Mouse (Mus musculus): Measurements from ENCODE around the gene Zc3hav1l.

Gene Zc3hav1l

DNA sequence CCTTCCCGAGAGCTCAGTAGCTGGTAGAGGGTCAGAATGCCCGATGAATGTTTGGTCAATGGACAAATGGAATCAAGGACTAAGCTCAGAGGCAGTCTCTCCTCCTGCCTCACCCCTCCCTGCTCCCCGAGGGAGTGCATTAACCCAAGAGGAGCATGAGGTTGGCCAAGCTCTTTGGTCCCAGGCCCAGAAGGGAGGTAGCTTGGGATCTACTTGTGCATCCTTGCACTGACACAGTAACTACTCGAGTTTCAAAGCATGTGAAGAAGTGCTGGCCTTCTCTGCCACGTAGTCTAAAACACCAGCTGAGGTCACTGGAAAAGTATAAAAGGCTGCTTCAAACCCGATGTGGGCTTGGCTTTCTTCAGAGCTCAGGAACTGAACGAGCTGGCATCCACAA lies 34.6 kb downstream of the Zc3hav1l start:
- DNase-seq (ENCODE audit: low spot score in 2 of 2), result no peak

DNA sequence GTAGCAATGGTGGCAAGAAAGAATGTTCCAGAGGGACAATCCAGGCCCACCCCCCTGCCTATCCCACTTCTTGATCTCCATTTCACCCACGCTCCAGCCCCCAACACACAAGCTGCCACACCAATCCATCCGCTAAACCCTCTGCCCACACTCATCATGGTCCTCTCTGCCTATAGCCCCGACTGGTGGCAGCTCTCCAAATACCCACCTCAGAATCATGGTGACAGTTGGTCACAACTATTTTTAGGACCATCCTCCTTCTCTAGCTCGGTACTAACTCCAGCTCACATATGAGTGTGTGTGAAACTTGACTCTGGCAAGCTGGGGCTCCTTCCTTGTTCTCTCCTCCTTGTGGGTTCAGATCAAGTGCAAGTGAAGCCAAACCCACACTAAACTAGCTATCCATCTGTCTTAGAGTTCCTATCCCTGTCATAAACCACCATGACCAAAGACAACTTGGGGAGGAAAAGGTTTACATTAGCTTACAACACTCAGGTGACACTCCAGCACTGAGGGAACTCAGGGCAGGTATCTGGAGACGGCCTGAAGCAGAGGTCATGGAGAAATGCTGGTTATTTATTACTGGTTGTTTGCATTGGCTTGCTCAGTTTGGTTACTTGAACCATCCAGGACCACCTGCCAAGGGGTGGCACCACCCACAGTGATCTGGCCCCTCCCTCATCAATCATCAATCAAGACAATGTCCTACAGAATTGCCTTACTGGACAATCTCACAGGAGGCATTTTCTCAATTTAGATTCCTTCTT lies 35.5 kb downstream of the Zc3hav1l start:
- DNase-seq (ENCODE audit: low spot score in 2 of 2), result no peak

DNA sequence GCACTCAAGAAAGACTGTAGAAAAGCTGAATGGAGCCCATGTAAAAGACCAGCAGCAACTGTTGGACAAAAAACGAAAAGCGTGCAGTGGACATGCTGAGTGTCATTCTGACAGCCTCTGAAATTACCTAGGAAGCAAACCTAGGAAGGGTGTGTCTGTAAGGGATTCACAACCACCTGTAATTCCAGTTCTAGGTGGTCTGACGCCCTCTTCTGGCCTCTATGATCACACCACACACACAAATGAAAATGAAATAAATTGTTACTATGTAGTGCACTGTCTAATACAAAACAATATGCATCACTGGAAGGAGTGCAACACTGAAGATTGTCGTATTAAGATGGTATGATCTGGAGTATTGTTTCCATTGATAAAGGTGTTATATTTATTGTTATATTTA lies 37.2 kb downstream of the Zc3hav1l start:
- DNase-seq (ENCODE audit: low spot score in 2 of 2), result no peak

DNA sequence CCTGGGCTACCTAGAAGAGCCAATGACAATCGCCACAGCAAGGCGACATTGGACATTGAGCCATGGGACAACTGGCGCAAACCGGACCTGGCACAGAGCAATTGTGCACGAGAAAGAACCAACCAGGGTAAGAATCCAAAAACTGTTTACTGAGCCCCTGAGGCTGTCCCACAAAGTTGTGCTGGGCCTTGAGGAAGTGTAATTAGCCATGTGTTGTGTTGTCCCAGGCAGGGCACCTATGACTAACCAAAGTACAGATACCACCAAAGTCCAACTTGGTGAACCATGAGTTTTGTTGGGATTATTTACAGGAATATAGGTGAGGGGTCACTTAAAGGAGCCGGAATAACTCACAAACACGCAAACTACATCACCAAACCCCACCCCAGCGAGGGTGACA lies 41.6 kb downstream of the Zc3hav1l start:
- DNase-seq (ENCODE audit: low spot score in 2 of 2), result no peak

DNA sequence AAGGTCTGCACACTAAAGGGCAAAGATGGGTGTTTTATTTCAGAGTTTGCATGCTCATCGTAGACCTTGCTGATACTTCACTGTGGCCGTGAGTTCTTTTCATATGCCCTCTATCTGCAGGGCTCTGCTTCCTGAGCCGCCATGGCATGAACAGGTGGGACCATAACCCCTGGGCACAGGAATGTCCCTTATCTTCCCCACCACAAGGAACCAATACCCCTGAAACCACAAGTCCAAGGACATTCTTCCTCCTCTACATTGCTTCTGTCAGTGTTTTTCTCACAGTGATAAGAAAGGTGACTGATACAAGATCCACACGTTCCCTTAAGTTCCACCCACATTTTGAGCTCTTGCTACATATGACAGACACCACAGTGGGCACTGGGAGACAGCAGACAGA lies 42.3 kb downstream of the Zc3hav1l start:
- DNase-seq (ENCODE audit: low spot score in 2 of 2), result no peak

DNA sequence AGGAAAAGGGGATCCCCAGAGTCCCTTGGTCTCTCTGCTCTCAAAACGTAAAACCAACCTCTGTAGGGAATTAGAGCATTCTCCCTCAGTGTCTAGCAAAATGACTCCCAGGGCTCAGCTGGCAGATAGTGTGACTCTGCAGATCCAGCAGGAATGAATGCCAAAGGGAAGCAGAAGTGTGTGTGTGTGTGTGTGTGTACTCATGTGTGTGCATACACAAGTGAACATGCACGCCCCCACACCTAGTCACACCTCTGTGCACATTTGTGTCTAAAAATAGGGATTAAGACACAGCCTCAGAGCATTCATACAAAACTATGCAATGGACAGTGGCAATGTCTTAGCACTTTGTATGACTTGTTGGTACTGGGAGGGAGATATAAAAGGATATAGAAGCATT lies 43.3 kb downstream of the Zc3hav1l start:
- no peak for DNase-seq (ENCODE audit: low spot score in 2 of 2)

DNA sequence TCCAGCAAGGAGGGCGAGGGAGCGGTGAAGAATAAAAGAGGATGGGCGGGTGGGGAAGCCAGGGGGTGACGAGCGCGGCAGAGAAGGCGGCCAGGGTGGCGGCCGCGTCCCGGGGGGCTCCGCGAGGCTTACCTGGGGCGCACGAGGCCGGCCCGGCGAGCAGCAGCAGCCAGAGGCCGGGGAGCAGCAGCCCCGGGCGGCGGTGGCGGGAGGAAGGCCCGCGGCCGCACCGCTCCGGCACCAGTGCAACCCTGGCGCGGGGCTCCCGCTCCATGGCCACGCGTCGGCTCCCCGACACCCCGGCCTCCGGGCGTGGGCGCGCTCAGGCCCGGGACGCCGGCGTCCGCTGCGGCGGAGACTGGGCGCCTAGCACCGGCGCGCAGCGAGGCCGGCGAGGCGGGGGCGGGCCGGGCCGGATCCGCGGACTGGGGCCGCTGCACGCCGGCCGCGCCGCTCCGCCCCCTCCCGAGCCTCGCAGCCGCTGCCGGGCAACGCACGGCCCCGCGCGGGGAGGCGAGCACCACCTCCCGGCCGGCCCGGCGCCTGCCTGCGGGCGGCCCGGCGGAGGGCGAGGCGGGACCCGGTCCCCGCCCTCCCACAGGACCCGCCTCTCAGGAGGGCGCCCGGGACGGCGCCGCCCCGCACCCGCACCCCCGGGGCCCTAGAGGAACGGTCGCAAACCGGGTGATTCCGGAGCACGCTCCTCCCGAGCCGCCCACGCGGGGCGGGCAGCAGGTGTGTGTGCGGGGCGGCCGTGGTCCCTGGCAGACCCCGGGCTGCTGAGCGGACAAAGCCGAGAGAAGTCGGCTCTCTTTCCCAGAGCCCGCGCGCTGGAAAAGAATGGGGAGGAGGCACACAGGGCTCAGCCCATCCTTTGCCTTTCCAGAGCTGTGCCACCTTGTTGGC lies 45.1 kb downstream of the Zc3hav1l start, which contains the start of gene D630045J12Rik:
Gene D630045J12Rik, minus strand, starts transcription at position 274 of the 906 bp plus-strand sequence.
- DNase-seq (ENCODE audit: low spot score in 2 of 2), result peak; percentile 56 to 78

DNA sequence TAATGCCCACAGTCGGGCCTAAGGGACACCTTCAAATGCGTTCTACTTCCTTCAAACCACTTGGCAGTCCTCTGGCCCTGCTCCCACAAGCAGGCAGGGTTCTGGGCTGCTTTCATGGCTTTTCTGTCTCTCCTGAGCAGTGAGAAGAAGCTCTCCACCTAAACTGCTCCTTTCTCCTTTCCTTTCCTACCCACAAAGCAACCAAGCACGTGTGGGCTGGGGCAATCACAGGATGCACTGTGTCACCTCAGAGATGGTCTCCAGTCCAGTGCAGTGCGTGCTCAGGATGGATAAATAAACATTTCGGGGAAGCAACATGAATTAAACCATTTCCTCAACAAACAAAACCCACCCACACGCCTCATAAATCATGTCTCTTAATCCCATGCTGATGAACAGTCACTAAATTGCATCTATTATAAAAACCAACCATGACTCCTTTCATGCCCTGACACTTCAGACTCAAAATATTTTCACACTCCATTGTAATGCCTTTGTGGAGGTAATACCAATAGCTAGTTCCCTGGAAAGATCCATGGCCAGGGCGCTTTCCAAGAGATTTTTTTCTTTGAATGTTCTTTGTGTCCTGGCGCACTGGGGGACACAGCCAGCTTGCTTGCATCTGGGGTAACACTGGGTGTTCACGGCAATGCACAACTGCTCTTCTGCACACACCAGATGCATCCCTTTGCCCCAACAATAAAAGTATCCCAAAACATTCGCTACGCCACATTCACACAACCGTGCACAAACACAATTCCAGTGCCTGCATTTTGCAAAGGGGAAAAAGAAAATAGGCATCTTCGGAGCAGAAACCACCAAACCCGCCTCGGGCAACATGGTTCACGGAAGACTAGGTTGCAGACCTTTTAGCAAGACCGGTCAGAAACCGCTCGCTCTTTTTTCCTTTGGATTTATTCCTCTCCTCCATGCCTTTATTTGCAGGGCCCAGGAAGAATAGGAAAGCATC lies 46.0 kb downstream of the Zc3hav1l start:
- no peak for DNase-seq (ENCODE audit: low spot score in 2 of 2)

DNA sequence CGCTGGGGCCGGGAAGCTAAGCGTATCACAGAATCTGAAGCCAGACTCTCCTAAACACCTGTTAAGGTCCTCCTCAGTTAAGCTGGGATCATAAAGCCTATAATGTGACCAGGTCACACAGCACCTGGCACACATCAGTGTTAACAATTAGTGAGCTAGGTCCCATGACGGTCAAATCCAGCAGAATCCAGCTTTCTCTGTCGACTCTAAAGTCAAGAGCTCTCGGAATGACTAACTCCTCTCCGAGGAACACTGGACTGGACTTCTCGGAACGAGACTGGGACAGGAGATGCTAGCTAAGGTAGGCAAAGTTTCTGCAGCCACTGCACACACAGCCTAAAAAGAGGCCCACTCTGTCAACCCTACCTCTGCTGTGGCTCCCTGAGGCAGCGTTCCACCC lies 46.9 kb downstream of the Zc3hav1l start:
- no peak for DNase-seq (ENCODE audit: low spot score in 2 of 2)

DNA sequence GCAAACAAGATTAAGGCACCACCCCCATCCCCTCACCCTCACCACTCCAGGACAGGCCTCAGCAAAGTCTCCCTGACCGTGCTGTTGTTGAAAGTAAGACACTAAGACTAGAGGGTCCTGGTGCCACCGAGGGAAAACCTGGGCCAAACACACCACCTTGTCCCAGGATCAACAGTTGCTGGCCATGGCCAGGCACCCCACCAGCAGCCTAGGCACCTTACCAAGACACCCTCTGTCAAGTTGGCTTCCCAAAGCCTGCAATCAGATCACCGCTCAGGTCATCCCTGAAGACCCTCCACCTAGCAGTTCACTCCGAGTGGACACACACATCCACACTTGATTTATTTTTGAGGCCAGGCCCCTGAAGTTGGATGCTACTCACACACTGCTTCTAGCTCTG lies 47.6 kb downstream of the Zc3hav1l start:
- no peak for DNase-seq (ENCODE audit: low spot score in 2 of 2)

DNA sequence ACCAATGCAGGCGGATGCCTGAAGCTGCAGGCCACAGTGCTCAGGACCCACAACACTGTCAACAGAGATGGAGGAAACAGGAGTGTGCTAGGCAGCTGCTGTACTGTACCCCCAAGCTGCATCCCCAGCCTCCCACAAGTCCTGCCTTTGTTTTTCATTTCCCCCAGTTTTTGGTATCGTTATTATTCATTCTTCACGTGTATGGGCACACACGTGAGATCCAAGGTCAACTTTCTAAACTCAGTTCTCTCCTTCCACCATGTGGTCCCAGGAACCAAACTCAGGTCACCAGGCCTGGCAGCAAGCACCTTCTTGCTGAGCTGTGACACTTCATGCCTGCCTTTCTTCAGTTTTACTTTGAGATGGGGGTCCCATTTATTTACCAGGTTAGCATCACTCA lies 51.7 kb downstream of the Zc3hav1l start:
- DNase-seq (ENCODE audit: low spot score in 2 of 2), result no peak

DNA sequence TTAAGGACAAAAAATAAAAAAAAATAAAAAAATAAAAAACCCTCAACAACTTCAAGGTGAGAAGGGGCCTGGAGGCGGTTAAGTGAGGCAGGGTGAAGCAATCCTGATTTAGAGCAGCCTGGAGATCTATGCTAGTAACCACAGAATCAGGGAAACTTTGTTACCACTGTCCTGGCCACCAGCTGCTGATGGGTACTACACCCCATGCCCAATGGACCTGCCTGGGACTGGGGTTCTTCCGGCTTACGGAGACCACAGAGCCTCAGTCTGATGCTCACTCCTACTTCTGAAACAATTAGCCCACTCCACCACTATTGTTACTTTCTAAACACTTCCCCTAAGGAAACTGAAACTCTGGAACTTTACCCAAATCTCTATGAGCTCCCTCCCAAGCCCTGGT lies 54.3 kb downstream of the Zc3hav1l start:
- no peak for DNase-seq (ENCODE audit: low spot score in 2 of 2)

DNA sequence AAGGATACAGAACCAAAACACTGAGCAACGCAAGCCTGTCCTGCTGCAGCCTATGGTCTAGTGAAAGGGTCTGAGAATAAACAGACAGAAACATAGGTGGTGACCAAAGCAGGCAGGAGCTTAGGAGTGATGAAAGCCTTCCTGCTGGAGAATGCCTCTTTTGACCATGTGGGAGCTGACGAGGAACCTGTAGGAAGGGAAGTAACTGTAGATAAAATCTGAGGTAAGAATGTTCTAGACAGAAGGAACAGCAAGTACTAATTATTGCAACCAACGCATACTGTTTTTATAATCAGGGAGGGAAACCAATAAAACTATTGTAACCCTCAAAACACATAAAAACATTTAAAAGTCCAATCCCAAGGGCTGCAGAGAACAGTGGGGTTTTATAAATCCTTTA lies 54.9 kb downstream of the Zc3hav1l start:
- no peak for DNase-seq (ENCODE audit: low spot score in 2 of 2)

DNA sequence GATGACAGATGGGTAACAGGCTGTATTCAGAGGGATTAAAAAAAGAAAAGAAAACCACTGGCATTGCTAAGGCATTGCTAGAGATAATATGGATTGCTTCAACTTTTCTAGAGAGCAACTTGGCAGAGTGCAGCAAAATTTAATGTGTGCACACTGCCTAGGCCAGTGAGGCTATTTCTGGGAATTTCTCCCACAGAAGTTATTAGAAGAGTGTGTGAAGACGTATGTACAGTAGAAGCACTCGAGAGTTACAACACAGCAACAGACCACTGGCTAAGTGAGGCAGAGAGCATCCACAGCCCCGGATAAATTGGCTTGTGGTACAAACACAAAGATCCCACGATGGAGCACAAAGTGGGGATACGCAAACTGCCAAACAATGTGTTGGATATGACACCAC lies 56.2 kb downstream of the Zc3hav1l start:
- DNase-seq (ENCODE audit: low spot score in 2 of 2), result no peak

DNA sequence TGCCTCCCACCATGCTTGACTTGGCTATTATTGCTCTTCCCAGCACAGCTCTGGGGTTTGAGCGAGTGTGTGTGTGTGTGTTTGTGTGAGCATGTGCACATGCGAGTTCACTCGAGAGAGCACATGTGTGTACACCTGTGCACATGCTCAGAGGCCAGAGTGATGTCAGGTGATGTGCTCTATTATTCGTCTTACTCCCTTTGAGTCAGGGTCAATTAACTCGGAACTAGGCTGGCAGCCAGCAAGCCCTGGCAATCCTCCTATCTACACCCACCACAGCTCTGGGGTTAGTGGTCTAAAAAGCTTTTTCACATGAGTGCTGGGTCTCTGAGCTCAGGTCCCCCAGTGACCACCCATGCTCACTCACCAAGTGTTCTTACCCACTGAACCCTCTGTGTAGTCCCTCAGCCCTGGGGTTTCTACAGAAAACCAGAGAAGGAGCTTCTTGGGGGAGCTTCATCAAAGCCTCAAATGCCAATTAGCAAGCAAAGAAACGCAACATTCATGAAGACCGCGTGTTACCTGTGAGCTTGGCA lies 56.7 kb downstream of the Zc3hav1l start:
- no peak for DNase-seq (ENCODE audit: low spot score in 2 of 2)

DNA sequence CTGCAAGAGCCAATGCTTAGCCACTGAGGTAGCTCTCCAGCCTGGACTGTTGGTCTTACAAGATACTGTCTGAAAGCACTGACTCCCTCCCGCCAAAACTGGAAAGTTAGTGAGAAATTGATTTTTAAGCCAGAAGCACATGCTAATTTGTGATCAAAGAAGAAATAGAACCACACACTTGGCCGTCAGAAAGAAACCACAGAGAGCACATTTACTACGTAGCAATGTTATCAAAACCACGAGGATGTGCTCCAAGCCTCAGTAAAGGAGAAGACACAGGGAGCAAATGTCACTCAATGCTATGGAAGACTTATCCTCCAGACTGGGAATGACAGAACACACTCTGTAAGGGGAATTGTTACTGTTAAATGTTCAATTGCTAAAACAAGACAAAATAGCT lies 57.6 kb downstream of the Zc3hav1l start:
- no peak for DNase-seq (ENCODE audit: low spot score in 2 of 2)

DNA sequence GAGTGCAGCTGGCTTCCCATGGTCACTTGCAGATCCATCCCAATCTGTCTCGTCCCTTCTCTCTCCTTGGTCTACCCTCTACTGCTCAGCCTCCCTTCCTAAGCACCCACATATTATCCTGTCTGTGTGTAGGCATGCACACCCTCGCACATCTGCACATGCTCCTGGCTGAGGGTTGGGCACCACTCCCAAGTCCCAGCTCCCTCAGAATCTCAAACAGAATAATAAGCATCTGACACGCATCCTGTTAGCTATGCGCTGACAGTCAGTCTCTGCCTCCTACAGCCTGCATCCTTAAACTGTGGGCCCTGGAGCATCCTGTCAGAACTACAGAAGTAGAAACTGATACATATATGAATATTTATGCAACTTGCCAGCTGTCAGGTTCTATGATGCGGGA lies 58.4 kb downstream of the Zc3hav1l start:
- no peak for DNase-seq (ENCODE audit: low spot score in 2 of 2)

DNA sequence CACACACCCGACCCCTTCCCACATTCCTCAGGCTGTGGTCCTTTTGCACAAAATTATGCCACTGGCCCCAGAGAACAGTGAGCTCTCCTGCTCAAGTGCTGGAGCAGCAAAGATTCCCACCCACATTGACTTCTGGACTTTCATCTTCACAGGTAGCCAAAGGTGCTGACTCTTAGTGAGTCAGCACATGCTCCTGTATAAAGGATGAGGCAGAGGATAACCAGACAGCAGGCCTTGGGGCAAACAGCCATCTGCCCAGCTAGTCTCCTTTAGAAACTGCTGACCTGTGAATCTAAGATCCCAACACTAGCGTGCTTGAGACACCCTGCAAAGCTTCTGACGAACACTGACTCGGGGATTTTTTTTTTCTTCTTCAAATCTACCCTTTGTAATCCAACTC lies 60.7 kb downstream of the Zc3hav1l start:
- no peak for DNase-seq (ENCODE audit: low spot score in 2 of 2)
